Mouse (Mus musculus) olfactory bulb, adult 2 months (tissue): ENCODE data around the gene Aqr.

ENCODE experiments used
- CTCF ChIP-seq: fragments of 200-500 bp; IDR thresholded peaks from 2 replicates; pipeline ENCODE4 v1.5.1; 2012; ENCODE audit warnings: low read depth, mild to moderate bottlenecking, low read length, moderate library complexity; ENCODE audit not compliant: insufficient read depth
- POLR2A ChIP-seq: fragments of 200-500 bp; IDR thresholded peaks from 2 replicates; pipeline ENCODE4 v1.6.1; 2012; ENCODE audit warnings: mild to moderate bottlenecking, low read depth, low read length, moderate library complexity; ENCODE audit not compliant: insufficient read depth

DNA sequence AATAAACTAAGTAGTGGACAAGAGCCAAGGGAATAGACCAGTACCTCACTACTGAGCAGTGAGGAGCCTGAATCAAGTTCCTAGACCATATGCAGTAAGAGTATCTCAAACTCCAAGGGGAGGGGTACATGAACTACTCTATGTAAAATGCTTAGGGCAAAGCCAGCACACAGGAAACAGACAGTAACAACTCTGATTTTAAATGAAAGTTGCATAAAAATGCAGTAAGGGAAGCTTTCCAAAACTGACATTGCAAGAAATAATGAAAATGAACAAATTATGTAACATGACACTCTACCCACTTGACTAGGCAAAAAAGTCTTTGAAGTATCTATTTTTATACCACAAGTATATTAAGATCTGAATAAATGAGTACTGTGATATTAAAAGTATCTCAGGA lies 19.0 kb downstream of the Aqr start:
- TF ChIP-seq CTCF = no peak
- TF ChIP-seq POLR2A = no peak
